Mouse (Mus musculus) stomach, embryonic 14.5 days (tissue): ENCODE results near the gene Gabra3. TPM values are rescaled to one million over a fixed set of nuclear protein-coding genes. Genes with fewer than 3 reads are reported as not detected.
A peak's percentile ranks its signal among the peaks of the same experiment; 100 is the strongest.

Experiments
- microRNA counts: library from miRNA; unstranded; fragments of <30 nt; microRNA quantifications from one replicate; lab custom pipeline; 2016
- microRNA-seq: library from miRNA; unstranded; fragments of <30 nt; microRNA quantifications from one replicate; pipeline ENCODE4, GENCODE M21; 2016
- polyA plus RNA-seq: library from polyadenylated mRNA; unstranded; fragments of >200 nt; fragmentation: Nextera tagmentation; extraction: Ambion mirVana; gene quantifications from 2 replicates; pipeline ENCODE4 v1.2.1, GENCODE M21; 2014

Gene Gabra3
- polyA plus RNA-seq, 1 experiment from 2014 or later, result 3.6 TPM

MicroRNA genes within 50 kb of the gene (microRNA counts, 519-probe panel; counts per million panel counts)
- microRNA mmu-miR-105 (lab: Ali Mortazavi, UCI), result 2,608 counts per million, percentile 44 among the panel's probes with 10 or more counts
- microRNA mmu-miR-767 (lab: Ali Mortazavi, UCI), result not detected

Small RNAs within 50 kb of the gene (microRNA-seq; reads per million reads assigned to microRNA genes)
- not detected for gene Mir105
- gene Mir767, result not detected

Other genes with a start within 250 kb of the Gabra3 start
- 0.25 and 0.38 TPM in 2 replicates for gene Gabrq, start 168.3 kb upstream of the Gabra3 start, polyA plus RNA-seq